Mouse (Mus musculus): ENCODE measurements around the gene Tmem132d. TPM values are rescaled to one million over a fixed set of nuclear protein-coding genes. Genes with fewer than 3 reads are reported as not detected.

The Tmem132d gene
- polyA plus RNA-seq, 1 experiment from 2014 or later = 1.3 TPM

DNA sequence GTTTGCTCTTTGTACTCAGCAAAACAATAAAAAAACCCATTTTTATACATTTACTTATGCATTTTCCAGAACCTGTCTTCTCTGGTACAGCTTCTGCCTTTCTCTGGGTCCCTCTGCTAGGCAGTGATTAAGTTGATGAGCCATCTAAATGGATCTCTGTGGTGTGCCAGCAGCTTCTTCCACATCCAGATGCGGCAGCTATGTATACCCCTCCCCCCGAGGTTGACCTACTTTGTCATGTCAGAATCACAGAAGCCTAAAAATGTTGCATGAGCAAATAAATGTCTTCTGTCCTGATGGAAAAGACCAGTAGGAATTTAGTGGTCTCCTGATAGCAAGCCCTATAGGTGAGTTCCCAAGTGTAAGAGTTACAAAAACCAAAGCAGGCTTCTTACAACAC, 601.1 kb downstream of the Tmem132d start:
- no peak overlapping the region for H3K9ac ChIP-seq
- ATAC-seq (ENCODE audit: insufficient number of reproducible peaks, insufficient read depth, low FRiP score, low TSS enrichment) = no peak
- 88% methylated on average over 2 of the region's 2 CpGs for WGBS

DNA sequence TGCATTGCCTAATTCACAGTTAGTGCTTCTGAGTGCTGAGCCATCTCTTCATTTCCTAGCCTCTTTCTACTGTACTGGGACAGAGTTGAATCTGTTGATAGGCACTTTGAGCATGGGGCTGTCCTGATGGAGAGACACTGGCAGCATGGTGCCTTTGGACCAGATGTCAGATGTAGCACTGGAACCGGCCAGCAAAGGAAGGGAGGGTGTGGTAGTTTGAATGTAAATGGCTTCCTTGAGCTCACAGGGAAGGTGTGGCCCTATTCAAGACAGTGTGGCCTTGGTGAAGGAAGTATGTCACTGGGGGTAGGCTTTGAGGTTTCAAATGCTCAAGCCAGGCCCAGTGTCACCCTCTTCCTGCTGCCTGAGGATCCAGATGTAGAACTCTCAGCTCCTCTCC, 602.0 kb downstream of the Tmem132d start:
- no peaks in the 10 kb centered on the region for H3K36me3 ChIP-seq
- H3K9ac ChIP-seq = no peak overlapping the region
- WGBS = 77% methylated on average over 1 of the region's 1 CpGs
- no peak overlapping the region for H3K4me2 ChIP-seq (replicated peaks)
- H3K4me1 ChIP-seq = no peaks in the 10 kb centered on the region
- no peak overlapping the region for H3K27ac ChIP-seq
- no peak for ATAC-seq (ENCODE audit: insufficient number of reproducible peaks, insufficient read depth, low FRiP score, low TSS enrichment)
- no peaks in the 10 kb centered on the region for H3K9me3 ChIP-seq
- H3K4me3 ChIP-seq = no peak overlapping the region
- no peaks in the 10 kb centered on the region for H3K27me3 ChIP-seq

More for the DNA sequence above, 601.1 kb downstream of the Tmem132d start:
- no peaks in the 10 kb centered on the region for H3K4me1 ChIP-seq
- no peak overlapping the region for H3K4me3 ChIP-seq
- H3K9me3 ChIP-seq = no peaks in the 10 kb centered on the region
- H3K4me2 ChIP-seq (replicated peaks) = no peak overlapping the region
- H3K27me3 ChIP-seq = no peaks in the 10 kb centered on the region
- H3K27ac ChIP-seq = no peak overlapping the region
- no peaks in the 10 kb centered on the region for H3K36me3 ChIP-seq

DNA sequence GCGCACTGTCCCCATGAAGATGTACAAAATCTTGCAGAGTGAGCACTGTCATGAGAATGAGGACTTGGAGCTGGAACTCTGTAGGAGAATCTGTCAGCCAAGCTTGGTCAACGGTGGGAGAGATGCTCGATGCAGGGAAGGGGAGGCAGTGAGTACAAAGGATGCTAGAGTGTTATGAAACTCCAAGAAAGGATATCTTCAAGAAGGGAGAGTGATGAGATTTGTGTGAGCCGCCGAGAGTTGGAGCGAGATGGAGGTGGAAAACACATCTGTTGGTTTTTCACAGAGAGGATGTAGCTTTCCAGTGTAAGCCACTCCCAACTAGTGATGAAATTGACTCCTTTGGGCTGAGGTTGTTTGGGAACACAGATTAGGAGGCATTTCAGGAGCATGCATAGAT, 604.1 kb downstream of the Tmem132d start:
- H3K4me1 ChIP-seq = no peaks in the 10 kb centered on the region
- no peak for ATAC-seq (ENCODE audit: insufficient number of reproducible peaks, insufficient read depth, low FRiP score, low TSS enrichment)
- 91% methylated on average over 6 of the region's 6 CpGs for WGBS

DNA sequence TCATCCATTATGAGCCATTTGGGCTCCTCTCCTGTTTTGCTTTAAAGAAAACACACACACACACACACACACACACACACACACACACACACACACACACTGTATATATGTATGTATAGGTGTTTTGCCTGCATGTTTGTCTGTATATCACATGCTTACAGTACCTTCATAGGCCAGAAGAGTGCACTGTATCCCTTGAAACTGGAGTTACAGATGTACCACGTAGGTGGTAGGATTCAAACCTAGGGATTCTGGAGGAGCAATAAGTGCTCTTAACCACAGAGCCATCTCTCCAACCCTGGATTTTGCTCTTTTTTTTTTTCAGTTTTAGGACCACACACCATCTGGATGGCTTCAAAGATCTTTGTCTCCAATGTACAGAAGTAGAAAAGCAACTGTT, 610.9 kb downstream of the Tmem132d start:
- Histone ChIP-seq H3K4me2 (replicated peaks) (no peak overlapping the region), H3K4me1 (no peaks in the 10 kb centered on the region), H3K27ac (no peak overlapping the region), H3K36me3 (no peaks in the 10 kb centered on the region), H3K9ac (no peak overlapping the region), H3K4me3 (no peak overlapping the region), H3K9me3 (no peaks in the 10 kb centered on the region), H3K27me3 (no peaks in the 10 kb centered on the region)
- ATAC-seq (ENCODE audit: insufficient number of reproducible peaks, insufficient read depth, low FRiP score, low TSS enrichment) = no peak
- 30% methylated on average over 1 of the region's 1 CpGs for WGBS

More for the DNA sequence above, 604.1 kb downstream of the Tmem132d start:
- no peaks in the 10 kb centered on the region for H3K27me3 ChIP-seq
- H3K9ac ChIP-seq = no peak overlapping the region
- H3K4me2 ChIP-seq (replicated peaks) = no peak overlapping the region
- no peaks in the 10 kb centered on the region for H3K36me3 ChIP-seq
- H3K4me3 ChIP-seq = no peak overlapping the region
- no peaks in the 10 kb centered on the region for H3K9me3 ChIP-seq
- no peak overlapping the region for H3K27ac ChIP-seq

DNA sequence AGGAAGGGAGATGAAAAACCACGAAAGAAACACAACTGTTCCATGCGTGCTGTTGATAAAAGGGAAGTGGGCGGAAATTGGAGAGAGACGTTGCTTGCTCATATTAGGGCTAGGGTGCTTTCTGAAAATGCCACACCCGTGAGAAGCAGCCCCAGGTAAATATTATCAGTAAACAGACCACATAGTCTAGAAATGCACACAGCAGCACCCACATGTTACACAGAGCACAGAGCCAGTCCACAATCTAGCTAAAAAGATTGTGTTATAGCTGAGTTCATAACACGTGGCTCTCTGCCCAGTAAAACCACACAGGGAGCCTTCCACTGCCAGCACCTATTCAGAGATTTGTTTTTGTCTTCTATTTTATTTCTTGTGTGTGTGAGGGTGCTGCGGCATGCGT, 617.6 kb downstream of the Tmem132d start:
- H3K27ac ChIP-seq = no peak overlapping the region
- 90% methylated on average over 8 of the region's 8 CpGs for WGBS
- no peaks in the 10 kb centered on the region for H3K36me3 ChIP-seq
- ATAC-seq (ENCODE audit: insufficient number of reproducible peaks, insufficient read depth, low FRiP score, low TSS enrichment) = no peak
- H3K4me1 ChIP-seq = no peaks in the 10 kb centered on the region
- no peak overlapping the region for H3K4me2 ChIP-seq (replicated peaks)
- no peak overlapping the region for H3K9ac ChIP-seq
- no peaks in the 10 kb centered on the region for H3K9me3 ChIP-seq
- H3K27me3 ChIP-seq = no peaks in the 10 kb centered on the region
- no peak overlapping the region for H3K4me3 ChIP-seq

DNA sequence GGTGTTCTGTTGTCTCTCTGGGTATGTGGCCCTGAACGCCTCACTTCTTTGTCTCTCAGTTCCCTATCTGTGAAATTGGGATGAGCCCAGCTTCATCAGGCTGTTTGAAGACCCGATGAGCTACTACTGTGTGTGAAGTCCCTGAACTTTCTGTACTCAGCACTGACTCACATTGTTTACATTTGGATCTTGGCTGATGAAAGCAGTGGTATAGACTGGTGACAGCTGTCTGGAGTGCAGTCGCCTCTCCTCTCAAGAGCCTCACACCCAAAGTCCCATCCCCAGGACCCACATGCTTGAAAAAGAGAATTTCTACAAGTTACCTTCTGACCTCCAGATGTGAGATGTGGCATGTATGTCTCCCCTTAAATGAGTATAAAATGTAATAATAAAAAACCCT, 625.5 kb downstream of the Tmem132d start:
- H3K4me2 ChIP-seq (replicated peaks) = no peak overlapping the region
- ATAC-seq (ENCODE audit: insufficient number of reproducible peaks, insufficient read depth, low FRiP score, low TSS enrichment) = no peak
- H3K9ac ChIP-seq = no peak overlapping the region

DNA sequence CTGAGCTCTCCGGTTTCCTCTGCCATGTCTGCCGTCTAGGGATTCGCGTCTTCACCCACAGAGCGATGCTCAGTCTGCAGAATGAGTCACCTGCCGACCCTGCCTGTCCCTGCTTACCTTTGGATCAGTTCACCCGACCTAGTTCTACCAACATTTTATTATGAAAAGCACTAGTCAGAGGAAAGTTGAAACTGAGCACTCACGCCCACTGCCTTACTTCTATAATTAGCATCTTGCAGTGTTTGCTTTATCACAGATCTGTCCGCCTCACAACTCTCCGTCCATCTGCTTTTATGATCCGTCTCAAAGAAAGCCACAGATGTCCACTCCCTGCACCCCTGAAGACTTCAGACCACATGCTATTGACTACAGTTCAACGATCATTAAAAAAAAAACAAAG, 626.0 kb downstream of the Tmem132d start:
- Histone ChIP-seq H3K9ac (no peak overlapping the region), H3K4me3 (no peak overlapping the region), H3K27ac (no peak overlapping the region), H3K27me3 (no peaks in the 10 kb centered on the region), H3K4me2 (replicated peaks) (no peak overlapping the region), H3K4me1 (no peaks in the 10 kb centered on the region), H3K36me3 (no peaks in the 10 kb centered on the region), H3K9me3 (no peaks in the 10 kb centered on the region)
- 85% methylated on average over 12 of the region's 12 CpGs for WGBS
- no peak for ATAC-seq (ENCODE audit: insufficient number of reproducible peaks, insufficient read depth, low FRiP score, low TSS enrichment)

More for the DNA sequence above, 625.5 kb downstream of the Tmem132d start:
- no peak overlapping the region for H3K4me3 ChIP-seq
- no peaks in the 10 kb centered on the region for H3K36me3 ChIP-seq
- no peak overlapping the region for H3K27ac ChIP-seq
- no peaks in the 10 kb centered on the region for H3K9me3 ChIP-seq
- 82% methylated on average over 3 of the region's 3 CpGs for WGBS
- H3K27me3 ChIP-seq = no peaks in the 10 kb centered on the region
- H3K4me1 ChIP-seq = no peaks in the 10 kb centered on the region

DNA sequence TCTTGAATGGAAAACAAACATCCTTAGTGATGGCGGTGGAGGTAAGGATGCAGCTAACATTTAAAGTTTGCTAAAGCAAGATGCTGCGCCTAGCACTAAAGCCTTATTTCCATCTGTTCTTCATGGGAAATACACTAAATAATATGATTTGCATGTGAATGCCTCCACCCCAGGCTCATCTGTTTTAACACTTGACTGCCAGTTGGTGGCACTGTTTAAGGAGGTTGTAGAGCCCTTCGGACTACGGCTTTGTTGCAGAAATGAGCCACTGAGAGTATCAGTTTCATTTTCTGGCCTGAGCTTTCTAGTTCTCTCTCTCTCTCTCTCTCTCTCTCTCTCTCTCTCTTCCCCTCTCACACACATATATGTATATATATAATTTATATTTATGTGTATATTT, 632.0 kb downstream of the Tmem132d start:
- Histone ChIP-seq H3K4me1 (no peaks in the 10 kb centered on the region), H3K9ac (no peak overlapping the region), H3K4me2 (replicated peaks) (no peak overlapping the region), H3K27me3 (no peaks in the 10 kb centered on the region), H3K27ac (no peak overlapping the region), H3K4me3 (no peak overlapping the region), H3K9me3 (no peaks in the 10 kb centered on the region), H3K36me3 (no peaks in the 10 kb centered on the region)
- ATAC-seq (ENCODE audit: insufficient number of reproducible peaks, insufficient read depth, low FRiP score, low TSS enrichment) = no peak
- WGBS = 58% methylated on average over 4 of the region's 4 CpGs

DNA sequence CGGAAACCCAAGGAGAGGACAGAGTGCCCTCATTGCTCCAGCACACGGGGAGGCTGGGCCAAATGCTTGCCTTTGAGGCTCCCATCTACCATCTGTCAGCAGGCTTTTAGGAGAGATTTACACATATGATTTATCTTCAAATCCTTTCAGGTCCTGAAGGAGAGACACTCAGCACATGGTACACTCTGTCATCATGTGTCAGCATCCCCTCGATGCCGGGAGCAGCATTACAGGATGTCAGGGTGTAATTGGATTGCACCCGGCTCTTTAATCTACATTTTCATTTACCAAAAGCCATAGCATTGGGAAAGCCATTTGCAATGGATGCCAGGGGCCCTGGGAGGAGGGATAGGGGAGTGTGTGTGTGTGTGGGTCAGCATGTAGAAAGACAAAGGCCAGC, 651.7 kb downstream of the Tmem132d start:
- Histone ChIP-seq H3K36me3 (no peaks in the 10 kb centered on the region), H3K4me1 (no peaks in the 10 kb centered on the region), H3K9me3 (no peaks in the 10 kb centered on the region), H3K4me3 (no peak overlapping the region), H3K4me2 (replicated peaks) (no peak overlapping the region), H3K9ac (no peak overlapping the region), H3K27ac (no peak overlapping the region), H3K27me3 (no peaks in the 10 kb centered on the region)
- ATAC-seq (ENCODE audit: insufficient number of reproducible peaks, insufficient read depth, low FRiP score, low TSS enrichment) = no peak
- WGBS = 74% methylated on average over 5 of the region's 5 CpGs

DNA sequence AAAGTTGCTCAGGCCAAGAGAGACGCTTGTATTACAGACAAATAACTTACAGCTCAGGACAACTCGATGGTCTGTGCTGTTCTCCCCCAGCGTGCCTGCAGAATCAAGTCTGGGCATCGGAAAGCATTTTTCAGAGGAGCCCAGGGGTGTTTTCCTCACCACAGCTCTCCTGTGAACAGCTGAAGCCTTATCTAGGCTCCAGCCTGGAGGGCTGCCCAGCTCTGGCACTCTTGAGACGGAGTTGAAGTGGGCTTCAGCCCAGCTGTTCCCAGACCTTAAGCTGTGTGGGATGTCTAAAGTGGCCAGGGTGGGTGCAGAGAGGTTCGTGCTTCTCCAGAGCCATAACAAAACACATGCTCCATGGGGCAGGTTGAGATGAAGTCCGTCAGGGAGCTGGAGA, 657.1 kb downstream of the Tmem132d start:
- no peak overlapping the region for H3K9ac ChIP-seq
- H3K4me2 ChIP-seq (replicated peaks) = no peak overlapping the region
- H3K9me3 ChIP-seq = no peaks in the 10 kb centered on the region
- H3K4me3 ChIP-seq = no peak overlapping the region
- H3K27me3 ChIP-seq = no peaks in the 10 kb centered on the region
- no peak overlapping the region for H3K27ac ChIP-seq
- 77% methylated on average over 7 of the region's 7 CpGs for WGBS
- H3K4me1 ChIP-seq = no peaks in the 10 kb centered on the region
- H3K36me3 ChIP-seq = no peaks in the 10 kb centered on the region
- ATAC-seq (ENCODE audit: insufficient number of reproducible peaks, insufficient read depth, low FRiP score, low TSS enrichment) = no peak

DNA sequence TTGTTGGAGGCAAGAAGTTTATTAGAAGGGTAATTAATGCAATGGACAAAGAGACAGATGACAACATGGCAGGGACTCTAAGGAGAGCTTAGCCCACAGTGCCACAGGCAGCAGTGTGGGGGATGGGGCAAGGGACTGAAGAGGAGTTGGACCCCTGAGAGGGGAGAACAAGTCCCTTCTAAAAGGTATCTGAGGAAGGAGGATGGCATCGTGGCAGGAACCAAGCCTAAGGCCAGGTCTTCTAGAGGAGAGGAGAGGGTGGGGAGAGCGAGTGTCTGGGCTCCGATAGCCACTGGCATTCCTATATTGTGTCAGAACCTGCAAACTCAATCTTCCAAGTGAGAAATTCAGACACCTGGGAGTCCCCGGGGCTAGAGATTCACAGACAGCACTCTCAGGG, 674.3 kb downstream of the Tmem132d start:
- ATAC-seq (ENCODE audit: insufficient number of reproducible peaks, insufficient read depth, low FRiP score, low TSS enrichment) = no peak
- WGBS = 76% methylated on average over 4 of the region's 4 CpGs
- Histone ChIP-seq H3K27me3 (no peaks in the 10 kb centered on the region), H3K4me3 (no peak overlapping the region), H3K4me1 (no peaks in the 10 kb centered on the region), H3K9me3 (no peaks in the 10 kb centered on the region), H3K9ac (no peak overlapping the region), H3K27ac (no peak overlapping the region), H3K4me2 (replicated peaks) (no peak overlapping the region), H3K36me3 (no peaks in the 10 kb centered on the region)

DNA sequence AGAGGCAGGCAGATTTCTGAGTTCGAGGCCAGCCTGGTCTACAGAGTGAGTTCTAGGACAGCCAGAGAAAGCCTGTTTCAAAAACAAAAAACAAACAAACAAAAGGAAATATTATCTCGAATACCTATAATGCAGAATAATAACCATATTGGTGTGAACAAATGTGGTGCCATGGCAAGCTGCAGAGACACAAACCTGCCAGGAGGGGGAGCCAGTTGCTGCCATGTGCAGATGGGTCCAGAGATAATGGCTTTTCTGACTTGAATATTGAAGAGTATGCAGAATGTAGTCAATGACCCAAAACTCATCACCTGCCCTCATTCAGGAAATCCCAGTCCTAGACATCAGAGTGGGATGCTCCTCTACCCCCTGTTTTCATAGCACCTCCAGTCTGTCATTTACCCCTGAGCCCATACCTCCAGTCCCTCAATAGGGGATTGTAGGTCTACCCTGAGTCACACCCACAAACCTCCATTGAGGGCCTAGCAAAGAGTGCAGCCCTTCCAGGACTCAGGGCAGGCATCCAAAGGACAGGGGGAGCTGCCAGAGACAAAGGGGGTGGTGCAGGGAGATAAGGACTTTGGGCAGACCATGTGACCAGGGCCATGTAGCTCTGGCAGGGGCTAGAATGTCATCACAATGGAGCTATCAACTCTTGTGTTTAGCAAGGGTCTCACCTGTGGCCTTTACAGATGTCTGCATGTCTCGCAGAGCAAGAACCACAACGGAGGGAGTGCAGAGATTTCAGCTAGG, 676.0 kb downstream of the Tmem132d start:
- no peak overlapping the region for H3K4me3 ChIP-seq
- no peaks in the 10 kb centered on the region for H3K27me3 ChIP-seq
- no peak overlapping the region for H3K9ac ChIP-seq
- ATAC-seq (ENCODE audit: insufficient number of reproducible peaks, insufficient read depth, low FRiP score, low TSS enrichment) = no peak
- no peaks in the 10 kb centered on the region for H3K36me3 ChIP-seq
- H3K4me2 ChIP-seq (replicated peaks) = no peak overlapping the region
- no peak overlapping the region for H3K27ac ChIP-seq
- no peaks in the 10 kb centered on the region for H3K9me3 ChIP-seq
- WGBS = 88% methylated on average over 4 of the region's 4 CpGs
- H3K4me1 ChIP-seq = peaks cover 5% of the 10 kb centered on the region; the same call in 1 of the 2 replicates
